Mouse (Mus musculus) kidney, postnatal 4 days (tissue): Measurements from ENCODE around the gene Epsti1.
A peak's percentile ranks its signal among the peaks of the same experiment; 100 is the strongest.

ENCODE experiments used
- DNase-seq, 2 experiments: peaks; one replicate each; pipeline ENCODE4 v3.0.0; 2021; ENCODE audit warnings: mixed read lengths in 2 of 2

Gene Epsti1

GRCm38 (mm10) chr14:77923076-77923865 lies 19.2 kb downstream of the Epsti1 start:
- peak in 1 of 2 experiments; percentile 15 for DNase-seq

GRCm38 (mm10) chr14:77925414-77925813 lies 21.4 kb downstream of the Epsti1 start:
- no peak for DNase-seq

- DNase-seq, result peak; percentile 44 to 56
These were observed 22.7 kb downstream of the Epsti1 start for GRCm38 (mm10) chr14:77926718-77927117.

GRCm38 (mm10) chr14:77928021-77928420 lies 24.0 kb downstream of the Epsti1 start:
- DNase-seq, result peak; percentile 80 to 82

- DNase-seq, result no peak
These were observed 24.6 kb downstream of the Epsti1 start for GRCm38 (mm10) chr14:77928653-77929052.

- no peak for DNase-seq
These were observed 25.2 kb downstream of the Epsti1 start for GRCm38 (mm10) chr14:77929139-77929678.

GRCm38 (mm10) chr14:77932150-77933047 lies 28.4 kb downstream of the Epsti1 start:
- DNase-seq, result peak in 1 of 2 experiments; percentile 16

- peak; percentile 58 to 73 for DNase-seq
These were observed 29.2 kb downstream of the Epsti1 start for GRCm38 (mm10) chr14:77933243-77933642.

- no peak for DNase-seq
These were observed 30.4 kb downstream of the Epsti1 start for GRCm38 (mm10) chr14:77934431-77934830.

- no peak for DNase-seq
These were observed 37.1 kb downstream of the Epsti1 start for GRCm38 (mm10) chr14:77941105-77941504.

- no peak for DNase-seq
These were observed 38.2 kb downstream of the Epsti1 start for GRCm38 (mm10) chr14:77942235-77942634.

- no peak for DNase-seq
These were observed 38.9 kb downstream of the Epsti1 start for GRCm38 (mm10) chr14:77942793-77943558.

- DNase-seq, result no peak
These were observed 57.7 kb downstream of the Epsti1 start for GRCm38 (mm10) chr14:77961741-77962140.

GRCm38 (mm10) chr14:77963525-77963924 lies 59.5 kb downstream of the Epsti1 start:
- no peak for DNase-seq

- DNase-seq, result no peak
These were observed 67.3 kb downstream of the Epsti1 start for GRCm38 (mm10) chr14:77971355-77971754.

GRCm38 (mm10) chr14:77974221-77974620 lies 70.2 kb downstream of the Epsti1 start:
- DNase-seq, result no peak

GRCm38 (mm10) chr14:77975702-77976101 lies 71.7 kb downstream of the Epsti1 start:
- no peak for DNase-seq

- no peak for DNase-seq
These were observed 77.5 kb downstream of the Epsti1 start for GRCm38 (mm10) chr14:77981516-77981915.

GRCm38 (mm10) chr14:77997731-77998130 lies 93.7 kb downstream of the Epsti1 start:
- no peak for DNase-seq

- no peak for DNase-seq
These were observed 100.4 kb downstream of the Epsti1 start for GRCm38 (mm10) chr14:78004486-78004885.

- DNase-seq, result no peak
These were observed 104.0 kb downstream of the Epsti1 start for GRCm38 (mm10) chr14:78008019-78008418.

GRCm38 (mm10) chr14:78011808-78012207 lies 107.8 kb downstream of the Epsti1 start:
- no peak for DNase-seq
